Mouse (Mus musculus) stomach, postnatal 0 days (tissue): Measurements from ENCODE around the gene Abcc9. TPM values are rescaled to one million over a fixed set of nuclear protein-coding genes. Genes with fewer than 3 reads are reported as not detected.

Experiments
- ATAC-seq: fragments of 200-750 bp; cut with Nextera tagmentation; 2 replicates; pipeline ENCODE4 v1.8.0; 2017; ENCODE audit not compliant: low FRiP score, low TSS enrichment
- DNase-seq: peaks from one replicate; pipeline ENCODE4 v3.0.0-alpha.2; 2016; ENCODE audit warnings: low spot score
- H3K27ac ChIP-seq: fragments of 300-500 bp; sonication (generic); replicated peaks from 2 replicates; pipeline ENCODE4 v1.5.1; 2014; ENCODE audit warnings: mild to moderate bottlenecking, control low read depth
- H3K27me3 ChIP-seq: fragments of 300-500 bp; sonication (generic); 2 replicates; pipeline ENCODE4 v1.6.1; 2014; ENCODE audit warnings: low read length; ENCODE audit not compliant: control insufficient read depth, insufficient read depth
- H3K36me3 ChIP-seq: fragments of 300-500 bp; sonication (generic); 2 replicates; pipeline ENCODE4 v1.6.1; 2014; ENCODE audit warnings: low read length, mixed read lengths; ENCODE audit not compliant: control insufficient read depth, insufficient read depth
- H3K4me1 ChIP-seq: fragments of 300-500 bp; sonication (generic); replicated peaks from 2 replicates; pipeline ENCODE4 v1.6.1; 2014; ENCODE audit warnings: antibody characterized with exemption; ENCODE audit not compliant: control insufficient read depth, insufficient read depth
- H3K4me2 ChIP-seq: fragments of 300-500 bp; sonication (generic); replicated peaks from 2 replicates; pipeline ENCODE4 v1.6.1; 2014; ENCODE audit warnings: low read depth, mild to moderate bottlenecking, control low read depth, moderate library complexity
- H3K4me3 ChIP-seq: fragments of 300-500 bp; sonication (generic); 2 replicates; pipeline ENCODE4 v1.5.1; 2014; ENCODE audit warnings: low read depth, low read length, control low read depth
- H3K9ac ChIP-seq: fragments of 300-500 bp; sonication (generic); 2 replicates; pipeline ENCODE4 v1.6.1; 2014; ENCODE audit warnings: mild to moderate bottlenecking, low read length, control low read depth, mixed read lengths
- H3K9me3 ChIP-seq: fragments of 300-500 bp; sonication (generic); 2 replicates; pipeline ENCODE4 v1.6.1; 2016; ENCODE audit warnings: low read length; ENCODE audit not compliant: control insufficient read depth
- CTCF ChIP-seq: IDR thresholded peaks from 2 replicates; pipeline ENCODE4 v1.5.1; 2016; ENCODE audit warnings: antibody characterized with exemption, low read depth, mild to moderate bottlenecking, moderate library complexity
- EP300 ChIP-seq: optimal IDR thresholded peaks from 2 replicates; pipeline ENCODE3; 2016; ENCODE audit warnings: antibody characterized with exemption
- WGBS: fragments of 180-500 bp; shearing (Covaris S2); extraction: QIAGEN DNeasy Blood & Tissue Kit; methylation state at CpG from one replicate; pipeline ENCODE4 v1.1.7; 2014; 5-methylcytosine and 5-hydroxymethylcytosine counted together
- polyA plus RNA-seq: library from polyadenylated mRNA; unstranded; fragments of >200 nt; fragmentation: Nextera tagmentation; extraction: Ambion mirVana; gene quantifications from 2 replicates; pipeline ENCODE4 v1.2.1, GENCODE M21; 2015

Gene Abcc9
- polyA plus RNA-seq, 1 experiment from 2014 or later = 4.6 TPM

GRCm38 (mm10) chr6:142652175-142652574, 49.9 kb downstream of the Abcc9 start:
- WGBS = 77% methylated on average over 1 of the region's 1 CpGs
- H3K27me3 ChIP-seq = no peaks in the 10 kb centered on the region

DNA sequence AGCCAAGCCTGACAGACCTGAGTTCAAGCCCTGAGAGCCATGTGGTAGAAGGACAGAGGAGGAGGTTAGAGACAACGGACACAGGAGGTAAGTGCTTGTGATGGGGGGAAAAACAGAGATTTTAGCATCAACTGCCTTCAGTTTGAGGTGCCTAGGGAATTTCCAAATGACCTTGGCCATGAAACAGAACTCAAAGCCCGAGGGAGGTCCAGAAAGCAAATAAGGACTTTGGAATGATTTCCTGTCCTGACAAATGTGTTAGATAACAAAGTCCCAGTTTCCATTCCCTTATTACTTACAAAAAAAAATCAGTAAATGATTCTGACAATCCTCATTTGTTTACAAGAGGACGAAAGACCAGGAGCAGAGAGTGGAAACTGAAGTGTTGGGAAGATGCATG, 52.8 kb downstream of the Abcc9 start:
- no peak for ATAC-seq
- Histone ChIP-seq H3K27ac (no peak overlapping the region), H3K4me3 (no peak overlapping the region), H3K36me3 (no peaks in the 10 kb centered on the region), H3K27me3 (no peaks in the 10 kb centered on the region), H3K9ac (no peak overlapping the region), H3K9me3 (no peaks in the 10 kb centered on the region), H3K4me1 (no peaks in the 10 kb centered on the region), H3K4me2 (no peak overlapping the region)
- 56% methylated on average over 3 of the region's 3 CpGs for WGBS
- no peak for DNase-seq
- no peak for TF ChIP-seq EP300
- no peak for TF ChIP-seq CTCF

More at GRCm38 (mm10) chr6:142652175-142652574, 49.9 kb downstream of the Abcc9 start:
- no peak for DNase-seq
- no peak overlapping the region for H3K9ac ChIP-seq
- H3K36me3 ChIP-seq = no peaks in the 10 kb centered on the region
- no peak overlapping the region for H3K27ac ChIP-seq
- H3K4me1 ChIP-seq = no peaks in the 10 kb centered on the region
- H3K4me3 ChIP-seq = no peak overlapping the region
- no peak for ATAC-seq
- TF ChIP-seq CTCF = no peak
- no peak for TF ChIP-seq EP300
- H3K4me2 ChIP-seq = no peak overlapping the region
- H3K9me3 ChIP-seq = no peaks in the 10 kb centered on the region

GRCm38 (mm10) chr6:142645474-142645873, 56.6 kb downstream of the Abcc9 start:
- Histone ChIP-seq H3K27ac (no peak overlapping the region), H3K36me3 (no peaks in the 10 kb centered on the region), H3K9me3 (no peaks in the 10 kb centered on the region), H3K27me3 (no peaks in the 10 kb centered on the region), H3K4me1 (no peaks in the 10 kb centered on the region), H3K4me3 (no peak overlapping the region), H3K9ac (no peak overlapping the region), H3K4me2 (no peak overlapping the region)
- no peak for ATAC-seq
- 70% methylated on average over 7 of the region's 7 CpGs for WGBS
- DNase-seq = no peak
- TF ChIP-seq EP300 = no peak
- TF ChIP-seq CTCF = no peak

DNA sequence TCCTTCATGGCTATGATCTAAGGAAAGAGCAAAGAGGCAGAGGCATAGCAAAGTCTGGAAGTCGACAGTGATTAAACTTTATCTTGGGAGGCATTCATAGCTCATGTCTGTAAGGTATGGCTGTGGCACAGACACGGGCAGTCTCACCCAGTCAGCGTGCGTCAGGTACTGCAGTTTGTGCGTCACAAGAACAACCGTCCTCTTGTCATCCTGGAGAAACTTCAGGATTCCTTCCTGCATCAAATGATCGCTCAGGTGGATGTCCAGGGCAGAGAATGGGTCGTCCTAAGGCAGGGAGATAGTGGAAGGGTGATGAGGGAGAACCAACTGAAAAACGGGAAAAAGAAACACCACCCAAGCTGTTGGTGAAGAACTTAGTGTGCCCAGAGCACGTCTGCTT, 62.8 kb downstream of the Abcc9 start:
- no peaks in the 10 kb centered on the region for H3K4me1 ChIP-seq
- no peak overlapping the region for H3K9ac ChIP-seq
- ATAC-seq (no peak), DNase-seq (no peak)
- no peak overlapping the region for H3K27ac ChIP-seq
- H3K4me3 ChIP-seq = no peak overlapping the region
- TF ChIP-seq CTCF = no peak
- TF ChIP-seq EP300 = no peak
- no peaks in the 10 kb centered on the region for H3K36me3 ChIP-seq
- no peaks in the 10 kb centered on the region for H3K27me3 ChIP-seq
- no peaks in the 10 kb centered on the region for H3K9me3 ChIP-seq
- 83% methylated on average over 10 of the region's 10 CpGs for WGBS
- H3K4me2 ChIP-seq = no peak overlapping the region

- no peak for TF ChIP-seq EP300
- TF ChIP-seq CTCF = no peak
- Histone ChIP-seq H3K4me2 (no peak overlapping the region), H3K27ac (no peak overlapping the region), H3K4me1 (no peaks in the 10 kb centered on the region), H3K9me3 (no peaks in the 10 kb centered on the region), H3K27me3 (no peaks in the 10 kb centered on the region), H3K36me3 (no peaks in the 10 kb centered on the region), H3K9ac (no peak overlapping the region), H3K4me3 (no peak overlapping the region)
- DNase-seq (no peak), ATAC-seq (no peak; the same call in 1 of the 2 replicates)
- 58% methylated on average over 4 of the region's 4 CpGs for WGBS
These were observed 66.5 kb downstream of the Abcc9 start for GRCm38 (mm10) chr6:142635654-142636053.

GRCm38 (mm10) chr6:142635185-142635583, 66.9 kb downstream of the Abcc9 start:
- no peaks in the 10 kb centered on the region for H3K4me1 ChIP-seq
- no peak overlapping the region for H3K4me2 ChIP-seq
- H3K4me3 ChIP-seq = no peak overlapping the region
- no peak overlapping the region for H3K9ac ChIP-seq
- DNase-seq (no peak), ATAC-seq (no peak)
- TF ChIP-seq CTCF (no peak), EP300 (no peak)
- no peaks in the 10 kb centered on the region for H3K27me3 ChIP-seq
- no peak overlapping the region for H3K27ac ChIP-seq
- no peaks in the 10 kb centered on the region for H3K36me3 ChIP-seq
- H3K9me3 ChIP-seq = no peaks in the 10 kb centered on the region
